Mouse (Mus musculus) CD4-positive, CD25-positive, alpha-beta regulatory T cell, adult 9 weeks (primary cell): ENCODE data around the gene Dnah10. TPM values are rescaled to one million over a fixed set of nuclear protein-coding genes. Genes with fewer than 3 reads are reported as not detected.

ENCODE experiments used
- polyA plus RNA-seq: library from polyadenylated mRNA; unstranded; fragments of 100-300 nt; shearing (Covaris generic); gene quantifications from one replicate; pipeline ENCODE4 v1.2.1, GENCODE M21; 2017

The Dnah10 gene
- polyA plus RNA-seq, result 0.17 TPM

GRCm38 (mm10) chr5:124724997-124725396 lies at the start of gene Dnah10:
Gene Dnah10, plus strand, starts transcription at chr5:124725085.

GRCm38 (mm10) chr5:124862013-124862866 lies 137.4 kb downstream of the Dnah10 start, which contains the start of the genes Ccdc92 and Zfp664:
Gene Ccdc92, minus strand, starts transcription at chr5:124862424.
Gene Zfp664, plus strand, starts transcription at chr5:124862691.

Other genes starting within 250 kb of the Dnah10 start
- gene Rilpl2, start 246.7 kb upstream of the Dnah10 start, polyA plus RNA-seq, result 91.0 TPM
- 8.6 TPM for gene Snrnp35, start 242.0 kb upstream of the Dnah10 start, polyA plus RNA-seq
- gene Rilpl1, start 193.7 kb upstream of the Dnah10 start, polyA plus RNA-seq, result 2.1 TPM
- gene Tmed2, start 184.4 kb upstream of the Dnah10 start, polyA plus RNA-seq, result 36.0 TPM
- 30.8 TPM for gene Ddx55, start 172.2 kb upstream of the Dnah10 start, polyA plus RNA-seq
- gene Eif2b1, start 146.0 kb upstream of the Dnah10 start, polyA plus RNA-seq, result 51.6 TPM
- 56.4 TPM for gene Gtf2h3, start 145.9 kb upstream of the Dnah10 start, polyA plus RNA-seq
- gene Atp6v0a2, start 96.5 kb upstream of the Dnah10 start, polyA plus RNA-seq, result 51.7 TPM
- 5.5 TPM for gene Ccdc92, start 137.3 kb downstream of the Dnah10 start, polyA plus RNA-seq
- 10.6 TPM for gene Zfp664, start 137.6 kb downstream of the Dnah10 start, polyA plus RNA-seq